Mouse (Mus musculus) limb, embryonic 13.5 days (tissue): ENCODE data around the gene Crybb1. TPM values are rescaled to one million over a fixed set of nuclear protein-coding genes. Genes with fewer than 3 reads are reported as not detected.

ENCODE experiments used
- ATAC-seq: fragments of 200-750 bp; cut with Nextera tagmentation; 2 replicates; pipeline ENCODE4 v1.8.0; 2017; ENCODE audit warnings: low read depth, moderate number of reproducible peaks, moderate TSS enrichment; ENCODE audit not compliant: low FRiP score
- H3K27ac ChIP-seq: fragments of 300-500 bp; sonication (generic); 2 replicates; pipeline ENCODE4 v1.5.1; 2015; ENCODE audit warnings: inconsistent platforms, mild to moderate bottlenecking, moderate library complexity
- H3K27me3 ChIP-seq: fragments of 300-500 bp; sonication (generic); 2 replicates; pipeline ENCODE4 v1.6.1; 2015; ENCODE audit warnings: mild to moderate bottlenecking, inconsistent platforms
- H3K36me3 ChIP-seq: fragments of 300-500 bp; sonication (generic); 2 replicates; pipeline ENCODE4 v1.6.1; 2015; ENCODE audit warnings: inconsistent platforms, mild to moderate bottlenecking, moderate library complexity
- H3K4me1 ChIP-seq: fragments of 300-500 bp; sonication (generic); 2 replicates; pipeline ENCODE4 v1.6.1; 2015; ENCODE audit warnings: inconsistent platforms
- H3K4me2 ChIP-seq: fragments of 300-500 bp; sonication (generic); replicated peaks from 2 replicates; pipeline ENCODE4 v1.6.1; 2015; ENCODE audit warnings: inconsistent platforms, mild to moderate bottlenecking, moderate library complexity
- H3K4me3 ChIP-seq: fragments of 300-500 bp; sonication (generic); 2 replicates; pipeline ENCODE4 v1.5.1; 2015; ENCODE audit warnings: moderate library complexity, mild to moderate bottlenecking, inconsistent platforms
- H3K9ac ChIP-seq: fragments of 300-500 bp; sonication (generic); 2 replicates; pipeline ENCODE4 v1.6.1; 2015; ENCODE audit warnings: mild to moderate bottlenecking, inconsistent platforms
- H3K9me3 ChIP-seq: fragments of 300-500 bp; sonication (generic); 2 replicates; pipeline ENCODE4 v1.6.1; 2016; ENCODE audit warnings: inconsistent platforms
- WGBS: fragments of 180-500 bp; shearing (Covaris S2); methylation state at CpG from one replicate; pipeline ENCODE4 v1.1.7; 2015; 5-methylcytosine and 5-hydroxymethylcytosine counted together
- polyA plus RNA-seq: library from polyadenylated mRNA; unstranded; fragments of >200 nt; fragmentation: Nextera tagmentation; extraction: Ambion mirVana; gene quantifications from 2 replicates; pipeline ENCODE4 v1.2.1, GENCODE M21; 2015

Gene Crybb1
- polyA plus RNA-seq, 1 experiment from 2014 or later, result 1.5 TPM

DNA sequence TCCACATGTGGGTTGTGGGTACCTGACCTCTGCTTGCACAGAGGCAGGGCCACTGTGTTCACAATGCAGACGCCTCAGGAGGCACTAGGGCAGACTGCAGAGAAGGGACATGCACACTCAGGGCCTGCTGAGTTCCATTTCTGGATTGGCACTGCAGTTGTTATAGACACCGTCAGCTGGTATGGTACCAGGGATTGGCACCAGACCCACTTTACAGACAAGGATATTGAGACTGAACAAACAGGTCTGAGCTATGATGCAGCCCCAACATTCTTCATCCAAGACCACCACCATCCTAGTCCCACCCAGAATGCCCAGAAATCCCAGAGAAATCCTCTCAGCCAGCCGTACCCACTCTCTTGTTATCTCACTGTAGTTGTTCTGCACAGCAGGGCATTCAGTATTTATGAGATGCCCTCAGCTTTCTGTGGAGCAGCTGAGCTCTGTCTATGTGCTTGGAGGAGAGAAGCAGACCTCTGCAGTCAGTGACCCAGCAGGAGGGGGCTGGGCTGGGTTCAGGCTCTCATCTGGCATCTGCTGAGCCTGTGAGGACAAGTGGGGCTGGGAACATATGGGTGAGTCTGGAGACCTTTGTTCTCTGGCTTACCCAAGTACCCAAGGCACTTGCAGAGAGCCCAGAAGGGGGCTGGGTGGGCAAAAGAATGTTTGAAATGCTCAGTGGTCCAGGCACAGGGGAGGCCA is 16.7 kb upstream of the Crybb1 start:
- no peak overlapping the region for H3K4me3 ChIP-seq
- H3K9ac ChIP-seq, result no peak overlapping the region
- ATAC-seq, result no peak
- H3K9me3 ChIP-seq, result no peaks in the 10 kb centered on the region
- H3K4me1 ChIP-seq, result peaks cover 10% of the 10 kb centered on the region
- H3K36me3 ChIP-seq, result no peaks in the 10 kb centered on the region
- WGBS, result 71% methylated on average over 3 of the region's 3 CpGs
- no peak overlapping the region for H3K4me2 ChIP-seq
- H3K27me3 ChIP-seq, result peaks cover 45% of the 10 kb centered on the region
- H3K27ac ChIP-seq, result no peak overlapping the region

DNA sequence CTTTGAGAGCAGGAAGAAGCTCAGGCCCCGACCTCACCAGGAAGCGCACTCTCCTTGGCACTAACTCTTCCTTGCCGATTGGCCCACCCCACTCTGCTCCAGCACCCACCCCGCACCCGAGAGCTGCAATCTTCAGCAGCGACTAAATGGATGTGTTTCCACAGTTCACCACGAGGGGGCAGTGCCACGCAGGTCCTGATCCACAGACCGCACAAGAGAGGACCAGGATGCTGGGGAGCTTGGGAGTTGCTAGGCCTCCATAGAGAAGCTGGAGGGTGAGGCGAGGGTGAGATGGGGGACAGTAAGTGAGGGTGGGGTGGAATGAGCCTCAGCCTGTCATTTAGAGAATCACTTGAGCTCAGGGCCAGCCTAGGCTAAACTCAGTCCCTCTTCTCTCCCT is 14.9 kb upstream of the Crybb1 start:
- H3K27me3 ChIP-seq, result peaks cover 51% of the 10 kb centered on the region
- H3K4me1 ChIP-seq, result peaks cover 18% of the 10 kb centered on the region
- peak overlapping the region; percentile 45 for H3K4me2 ChIP-seq
- H3K36me3 ChIP-seq, result no peaks in the 10 kb centered on the region
- no peak overlapping the region for H3K27ac ChIP-seq
- ATAC-seq, result peak; percentile 42; the same call in 1 of the 2 replicates
- 4% methylated on average over 10 of the region's 10 CpGs for WGBS
- H3K9ac ChIP-seq, result no peak overlapping the region
- H3K9me3 ChIP-seq, result no peaks in the 10 kb centered on the region
- no peak overlapping the region for H3K4me3 ChIP-seq

- no peaks in the 10 kb centered on the region for H3K9me3 ChIP-seq
- H3K4me3 ChIP-seq, result no peak overlapping the region
- no peak overlapping the region for H3K27ac ChIP-seq
- no peak overlapping the region for H3K9ac ChIP-seq
- H3K4me2 ChIP-seq, result no peak overlapping the region
- H3K4me1 ChIP-seq, result peaks cover 18% of the 10 kb centered on the region
- H3K36me3 ChIP-seq, result no peaks in the 10 kb centered on the region
- H3K27me3 ChIP-seq, result peaks cover 49% of the 10 kb centered on the region
- 81% methylated on average over 2 of the region's 2 CpGs for WGBS
- no peak for ATAC-seq
These were observed 13.8 kb upstream of the Crybb1 start for GRCm38 (mm10) chr5:112241849-112242248.

DNA sequence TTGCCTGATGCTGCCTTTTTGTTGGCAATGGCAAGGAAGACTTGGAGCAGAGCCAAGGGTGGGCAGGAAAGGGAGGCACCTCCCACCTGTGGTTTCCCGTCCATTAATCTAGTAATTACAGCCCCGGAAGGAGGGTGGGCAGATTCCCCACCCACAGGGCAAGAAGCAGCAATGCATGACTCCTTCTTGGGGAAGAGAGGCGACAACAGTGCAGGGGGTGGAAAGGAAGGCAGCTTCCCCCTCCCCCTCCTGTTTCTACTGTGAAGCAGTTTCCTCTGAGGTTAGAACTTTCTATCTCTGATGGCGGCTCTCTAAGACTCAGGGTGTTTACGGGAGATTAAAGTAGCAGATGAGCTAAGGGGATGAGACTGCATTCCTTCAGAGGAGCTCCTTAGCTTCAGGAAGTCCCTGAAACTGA is 13.2 kb upstream of the Crybb1 start:
- H3K4me1 ChIP-seq, result peaks cover 14% of the 10 kb centered on the region
- H3K36me3 ChIP-seq, result no peaks in the 10 kb centered on the region
- no peaks in the 10 kb centered on the region for H3K9me3 ChIP-seq
- WGBS, result 69% methylated on average over 5 of the region's 5 CpGs
- no peak for ATAC-seq
- H3K27me3 ChIP-seq, result peaks cover 47% of the 10 kb centered on the region
- no peak overlapping the region for H3K4me2 ChIP-seq
- H3K4me3 ChIP-seq, result no peak overlapping the region
- no peak overlapping the region for H3K9ac ChIP-seq
- H3K27ac ChIP-seq, result no peak overlapping the region

DNA sequence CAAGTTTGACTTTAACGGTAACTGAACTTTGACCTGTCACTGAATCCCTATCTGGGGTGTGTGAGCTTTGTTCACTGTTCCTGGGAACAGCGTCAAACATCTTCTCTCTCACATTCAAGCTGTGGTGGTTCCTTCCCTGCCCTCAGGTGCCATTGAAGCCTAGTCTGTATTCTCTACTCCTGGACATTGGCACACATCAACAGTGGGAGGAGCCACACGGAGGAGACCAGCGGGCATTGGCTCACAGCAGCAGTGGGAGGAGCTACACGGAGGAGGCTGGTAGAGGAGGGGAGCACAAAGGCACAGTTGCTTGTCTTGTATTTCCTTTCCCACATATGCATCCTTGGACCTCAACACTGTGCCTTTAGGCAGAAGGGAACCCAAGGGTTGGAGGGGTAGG is 12.6 kb upstream of the Crybb1 start:
- 46% methylated on average over 5 of the region's 5 CpGs for WGBS
- Histone ChIP-seq H3K27ac (no peak overlapping the region), H3K36me3 (no peaks in the 10 kb centered on the region), H3K4me1 (peaks cover 7% of the 10 kb centered on the region), H3K4me2 (no peak overlapping the region), H3K9ac (no peak overlapping the region), H3K27me3 (peaks cover 42% of the 10 kb centered on the region), H3K4me3 (no peak overlapping the region), H3K9me3 (no peaks in the 10 kb centered on the region)
- ATAC-seq, result no peak

- no peak overlapping the region for H3K4me3 ChIP-seq
- WGBS, result 67% methylated on average over 10 of the region's 10 CpGs
- no peaks in the 10 kb centered on the region for H3K9me3 ChIP-seq
These were observed 11.9 kb upstream of the Crybb1 start for GRCm38 (mm10) chr5:112243539-112244274.

DNA sequence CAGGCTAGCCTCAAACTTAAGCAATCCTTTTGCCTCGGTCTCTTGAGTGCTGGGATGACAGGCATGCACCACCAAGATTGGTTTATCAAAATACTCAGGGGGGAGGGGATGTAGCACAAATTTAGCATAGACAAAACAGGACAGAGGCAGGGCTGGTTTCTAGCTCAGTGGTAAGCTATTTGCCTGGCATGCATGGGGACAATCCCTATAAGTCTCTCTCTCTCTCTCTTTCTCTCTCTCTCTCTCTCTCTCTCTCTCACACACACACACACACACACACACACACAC is 11.4 kb upstream of the Crybb1 start:
- Histone ChIP-seq H3K36me3 (no peaks in the 10 kb centered on the region), H3K27ac (no peak overlapping the region), H3K4me2 (no peak overlapping the region), H3K4me3 (no peak overlapping the region), H3K9me3 (no peaks in the 10 kb centered on the region), H3K4me1 (peaks cover 7% of the 10 kb centered on the region; the same call in 1 of the 2 replicates), H3K27me3 (peaks cover 41% of the 10 kb centered on the region), H3K9ac (no peak overlapping the region)
- WGBS, result 70% methylated on average over 1 of the region's 1 CpGs
- no peak for ATAC-seq

More at GRCm38 (mm10) chr5:112243539-112244274, 11.9 kb upstream of the Crybb1 start:
- H3K9ac ChIP-seq, result no peak overlapping the region
- no peak for ATAC-seq
- H3K36me3 ChIP-seq, result no peaks in the 10 kb centered on the region
- peaks cover 7% of the 10 kb centered on the region; the same call in 1 of the 2 replicates for H3K4me1 ChIP-seq
- no peak overlapping the region for H3K27ac ChIP-seq
- no peak overlapping the region for H3K4me2 ChIP-seq
- peaks cover 42% of the 10 kb centered on the region for H3K27me3 ChIP-seq

DNA sequence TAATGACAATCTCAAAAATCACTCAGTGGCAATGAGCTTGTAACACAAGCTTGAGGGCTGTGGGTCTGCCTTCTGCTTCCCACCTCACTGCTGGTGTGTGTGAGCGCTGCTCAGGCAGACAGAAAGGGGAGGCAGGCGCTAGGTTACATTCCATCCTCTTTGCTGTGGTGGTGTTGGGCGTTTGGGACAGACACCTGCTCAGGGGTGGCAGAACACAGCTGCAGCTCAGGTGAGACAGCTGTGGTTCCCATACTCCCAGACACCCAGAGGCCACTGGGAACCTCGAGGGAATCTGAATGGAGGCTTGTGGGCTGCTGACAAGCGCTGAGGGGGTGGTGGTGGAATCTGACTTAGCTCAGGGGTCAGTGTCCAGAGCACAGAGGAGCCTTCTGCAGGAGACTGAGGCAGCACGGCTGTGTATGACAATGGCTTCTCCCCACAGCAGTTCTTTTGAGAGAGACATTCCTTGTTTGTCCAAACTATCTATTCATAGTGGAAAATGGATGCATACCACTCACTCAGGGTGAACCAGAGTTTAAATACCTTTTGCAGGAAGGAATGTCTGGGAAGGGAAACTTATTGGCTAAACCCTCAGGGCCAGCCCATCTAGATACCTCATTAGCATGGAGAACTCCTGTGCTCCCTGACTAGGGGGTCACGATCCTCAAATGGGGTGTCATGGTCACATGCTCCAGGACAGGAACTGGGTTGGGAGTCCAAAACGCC is 10.6 kb upstream of the Crybb1 start:
- H3K4me3 ChIP-seq, result no peak overlapping the region
- H3K4me2 ChIP-seq, result no peak overlapping the region
- no peak overlapping the region for H3K27ac ChIP-seq
- H3K9ac ChIP-seq, result no peak overlapping the region
- no peak for ATAC-seq
- peaks cover 41% of the 10 kb centered on the region for H3K27me3 ChIP-seq
- 45% methylated on average over 8 of the region's 8 CpGs for WGBS
- no peaks in the 10 kb centered on the region for H3K9me3 ChIP-seq
- H3K4me1 ChIP-seq, result peaks cover 7% of the 10 kb centered on the region; the same call in 1 of the 2 replicates
- no peaks in the 10 kb centered on the region for H3K36me3 ChIP-seq

DNA sequence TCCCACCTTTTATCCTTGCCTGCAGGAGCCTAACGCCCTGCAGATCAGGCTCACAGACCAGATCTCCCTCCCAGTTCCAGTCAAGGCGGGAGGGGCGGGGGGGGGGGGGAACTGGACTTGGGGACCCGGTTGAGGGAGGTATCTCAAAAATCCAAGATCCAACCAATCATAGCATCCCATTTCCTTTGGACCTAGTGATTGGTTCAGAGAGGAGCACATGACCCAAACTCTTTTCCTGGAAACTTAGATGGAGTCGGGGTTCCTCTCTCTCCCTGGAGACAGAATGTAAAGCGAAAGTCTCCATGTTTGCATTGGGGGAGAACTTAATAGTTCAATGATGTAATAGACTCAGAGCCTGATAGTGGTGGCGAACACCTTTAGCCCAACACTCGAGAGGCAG is 8.2 kb upstream of the Crybb1 start:
- no peak overlapping the region for H3K27ac ChIP-seq
- no peaks in the 10 kb centered on the region for H3K36me3 ChIP-seq
- H3K9me3 ChIP-seq, result no peaks in the 10 kb centered on the region
- peaks cover 7% of the 10 kb centered on the region; the same call in 1 of the 2 replicates for H3K4me1 ChIP-seq
- peaks cover 40% of the 10 kb centered on the region for H3K27me3 ChIP-seq
- no peak for ATAC-seq
- 47% methylated on average over 7 of the region's 8 CpGs for WGBS
- no peak overlapping the region for H3K9ac ChIP-seq
- H3K4me3 ChIP-seq, result no peak overlapping the region
- no peak overlapping the region for H3K4me2 ChIP-seq

DNA sequence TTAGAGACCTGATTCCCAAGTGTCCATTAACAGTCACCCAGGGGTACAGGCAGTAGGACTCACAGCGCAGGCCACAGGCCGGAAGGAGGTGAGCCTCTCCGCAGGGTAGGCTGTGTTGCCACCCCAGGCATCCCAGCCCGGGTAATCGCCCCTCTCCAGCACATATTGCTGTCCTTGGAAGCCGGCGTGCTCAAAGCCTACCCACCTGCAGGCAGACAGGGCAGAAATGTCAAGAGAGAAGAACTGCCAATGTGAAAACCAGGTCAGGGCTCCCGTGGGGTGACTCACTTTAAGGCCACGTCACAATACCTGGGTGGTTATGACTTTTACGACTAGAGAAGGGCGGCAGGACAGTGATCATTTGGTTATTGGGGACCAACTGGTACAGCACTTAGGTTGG is 6.5 kb upstream of the Crybb1 start:
- Histone ChIP-seq H3K27me3 (peaks cover 42% of the 10 kb centered on the region), H3K9ac (no peak overlapping the region), H3K9me3 (no peaks in the 10 kb centered on the region), H3K4me2 (no peak overlapping the region), H3K27ac (no peak overlapping the region), H3K4me3 (no peak overlapping the region), H3K36me3 (no peaks in the 10 kb centered on the region), H3K4me1 (peaks cover 9% of the 10 kb centered on the region)
- 77% methylated on average over 11 of the region's 11 CpGs for WGBS
- ATAC-seq, result no peak

DNA sequence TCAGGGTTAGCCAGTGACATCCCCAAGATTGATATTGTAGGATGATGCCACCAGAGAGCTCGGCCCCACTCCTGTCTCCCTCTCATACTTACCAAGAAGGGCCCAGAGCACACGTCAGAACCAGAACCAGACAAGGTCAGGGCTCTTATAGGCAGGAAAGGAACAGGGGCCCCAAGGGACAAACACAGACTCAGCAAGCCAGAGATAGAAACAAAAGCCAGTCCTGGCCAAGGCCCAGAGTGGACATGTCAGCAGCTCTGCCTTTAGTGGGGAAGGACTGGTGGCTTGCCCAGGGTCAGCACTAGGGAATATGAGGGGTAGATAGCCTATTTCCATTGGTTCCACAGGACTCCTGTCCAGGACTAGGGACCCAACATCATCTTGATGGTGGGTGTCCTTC is 3.2 kb upstream of the Crybb1 start, which contains the start of gene Cryba4:
Cryba4 (minus strand) TSS at position 119 of the 400 bp plus-strand sequence.
- 74% methylated on average over 2 of the region's 2 CpGs for WGBS
- H3K4me2 ChIP-seq, result no peak within 1 kb of the TSS
- H3K9me3 ChIP-seq, result no peaks in the 10 kb centered on the region
- H3K9ac ChIP-seq, result no peak within 1 kb of the TSS
- H3K27ac ChIP-seq, result no peak within 1 kb of the TSS
- H3K4me3 ChIP-seq, result no peak within 1 kb of the TSS
- H3K4me1 ChIP-seq, result peaks cover 24% of the 10 kb centered on the region
- H3K27me3 ChIP-seq, result peaks cover 22% of the 10 kb centered on the region
- no peak for ATAC-seq
- H3K36me3 ChIP-seq, result no peaks in the 10 kb centered on the region

- no peak overlapping the region for H3K9ac ChIP-seq
- H3K4me3 ChIP-seq, result no peak overlapping the region
- WGBS, result 65% methylated on average over 8 of the region's 8 CpGs
- no peak overlapping the region for H3K4me2 ChIP-seq
- ATAC-seq, result no peak
- H3K9me3 ChIP-seq, result no peaks in the 10 kb centered on the region
- no peak overlapping the region for H3K27ac ChIP-seq
- no peaks in the 10 kb centered on the region for H3K36me3 ChIP-seq
- peaks cover 20% of the 10 kb centered on the region for H3K27me3 ChIP-seq
- peaks cover 26% of the 10 kb centered on the region for H3K4me1 ChIP-seq
These were observed 2.4 kb upstream of the Crybb1 start for GRCm38 (mm10) chr5:112253169-112253568.
